Mouse (Mus musculus) CH12.LX (cell line): Measurements from ENCODE around the gene Nat9. TPM values are rescaled to one million over a fixed set of nuclear protein-coding genes. Genes with fewer than 3 reads are reported as not detected.

ENCODE experiments used
- DNase-seq: peaks from one replicate; pipeline ENCODE4 v3.0.0-alpha.2; 2013; ENCODE audit errors: extremely low read depth
- H3K27ac ChIP-seq: 2 replicates; pipeline ENCODE4 v1.5.1; 2012; ENCODE audit warnings: low read depth, mild to moderate bottlenecking, control low read depth, moderate library complexity; ENCODE audit not compliant: insufficient read depth
- H3K27me3 ChIP-seq: replicated peaks from 2 replicates; pipeline ENCODE3; 2012; ENCODE audit warnings: inconsistent platforms
- H3K36me3 ChIP-seq, 2 experiments: replicated peaks in 1 of 2; 2 replicates each; pipeline versions ENCODE3 to v1.6.1; 2012; ENCODE audit warnings: inconsistent platforms in 1 of 2, low read length in 1 of 2, mild to moderate bottlenecking in 1 of 2, mixed read lengths in 1 of 2, moderate library complexity in 1 of 2; ENCODE audit not compliant: control insufficient read depth in 1 of 2, insufficient read depth in 1 of 2
- H3K4me1 ChIP-seq, 2 experiments: 2 replicates each; pipeline ENCODE4 v1.6.1; 2012; ENCODE audit warnings: inconsistent platforms in 1 of 2, moderate library complexity in 1 of 2; ENCODE audit not compliant: insufficient read depth in 2 of 2, control insufficient read depth in 1 of 2
- H3K4me2 ChIP-seq: 2 replicates; pipeline ENCODE4 v1.6.1; 2012; ENCODE audit warnings: low read depth, mild to moderate bottlenecking, control low read depth; ENCODE audit not compliant: poor library complexity, insufficient read depth, severe bottlenecking
- H3K4me3 ChIP-seq, 3 experiments: fragments of 150-350 bp in 1 of 3; sonication (generic) in 1 of 3; replicated peaks in 1 of 3; 2 replicates each; pipeline versions ENCODE3 to v1.5.1; 2011 to 2012; ENCODE audit warnings: low read depth in 2 of 3, low read length in 2 of 3, mild to moderate bottlenecking in 2 of 3, moderate library complexity in 2 of 3, control low read depth in 1 of 3, improper control_type of control experiment in 1 of 3, inconsistent platforms in 1 of 3, mixed read lengths in 1 of 3; ENCODE audit not compliant: poor library complexity in 1 of 3
- H3K79me2 ChIP-seq: replicated peaks from 2 replicates; pipeline ENCODE4 v1.6.1; 2012; ENCODE audit warnings: mild to moderate bottlenecking, moderate library complexity; ENCODE audit not compliant: control insufficient read depth, poor library complexity, insufficient read depth, severe bottlenecking; ENCODE audit errors: extremely low read depth
- H3K9ac ChIP-seq: 2 replicates; pipeline ENCODE4 v1.6.1; 2012; ENCODE audit warnings: low read depth, mild to moderate bottlenecking, control low read depth, moderate library complexity; ENCODE audit not compliant: insufficient read depth
- H3K9me3 ChIP-seq: replicated peaks from 2 replicates; pipeline ENCODE3; 2012; ENCODE audit warnings: low read length, inconsistent platforms, mixed read lengths
- BHLHE40 ChIP-seq: IDR thresholded peaks from 2 replicates; pipeline ENCODE4 v1.6.1; 2011; ENCODE audit warnings: mild to moderate bottlenecking, low read depth, low read length, improper control_type of control experiment
- CTCF ChIP-seq, 2 experiments: IDR thresholded peaks in 1 of 2; conservative IDR thresholded peaks in 1 of 2; 2 replicates each; pipeline ENCODE4 v1.5.1; 2011 to 2012; ENCODE audit warnings: low read depth in 2 of 2, low read length in 2 of 2, improper control_type of control experiment in 1 of 2, inconsistent platforms in 1 of 2, mild to moderate bottlenecking in 1 of 2, moderate library complexity in 1 of 2
- ETS1 ChIP-seq: conservative IDR thresholded peaks from 2 replicates; pipeline ENCODE4 v1.6.1; 2012; ENCODE audit warnings: low read depth, mild to moderate bottlenecking, inconsistent platforms, low read length, improper control_type of control experiment, moderate library complexity
- HCFC1 ChIP-seq: IDR thresholded peaks from 2 replicates; pipeline ENCODE4 v1.6.1; 2012; ENCODE audit warnings: low read depth, mild to moderate bottlenecking, inconsistent platforms, low read length, improper control_type of control experiment
- JUN ChIP-seq: IDR thresholded peaks from 2 replicates; pipeline ENCODE4 v1.6.1; 2011; ENCODE audit warnings: low read depth, mild to moderate bottlenecking, low read length, improper control_type of control experiment, moderate library complexity; ENCODE audit not compliant: insufficient read depth
- JUND ChIP-seq: conservative IDR thresholded peaks from 2 replicates; pipeline ENCODE4 v1.6.1; 2011; ENCODE audit warnings: low read depth, low read length, improper control_type of control experiment
- MAFK ChIP-seq: IDR thresholded peaks from 2 replicates; pipeline ENCODE4 v1.6.1; 2011; ENCODE audit warnings: low read length, improper control_type of control experiment; ENCODE audit not compliant: insufficient replicate concordance
- MAX ChIP-seq: IDR thresholded peaks from 2 replicates; pipeline ENCODE4 v1.6.1; 2011; ENCODE audit warnings: low read length, improper control_type of control experiment
- NELFE ChIP-seq: IDR thresholded peaks from 2 replicates; pipeline ENCODE4 v1.6.1; 2011; ENCODE audit warnings: low read depth, low read length, improper control_type of control experiment
- POLR2A ChIP-seq: IDR thresholded peaks from 2 replicates; pipeline ENCODE4 v1.6.1; 2011; ENCODE audit warnings: low read depth, mild to moderate bottlenecking, improper control_type of control experiment, low read length
- RAD21 ChIP-seq: IDR thresholded peaks from 2 replicates; pipeline ENCODE4 v1.6.1; 2011; ENCODE audit warnings: low read depth, mild to moderate bottlenecking, low read length, improper control_type of control experiment, moderate library complexity
- SIN3A ChIP-seq: IDR thresholded peaks from 2 replicates; pipeline ENCODE4 v1.6.1; 2012; ENCODE audit warnings: low read length, improper control_type of control experiment, inconsistent platforms
- SMC3 ChIP-seq: IDR thresholded peaks from 2 replicates; pipeline ENCODE4 v1.6.1; 2011; ENCODE audit warnings: low read depth, low read length, improper control_type of control experiment
- TCF12 ChIP-seq: IDR thresholded peaks from 2 replicates; pipeline ENCODE4 v1.6.1; 2014; ENCODE audit warnings: low read depth, mild to moderate bottlenecking, inconsistent platforms, low read length, improper control_type of control experiment
- USF2 ChIP-seq: conservative IDR thresholded peaks from 2 replicates; pipeline ENCODE4 v1.6.1; 2011; ENCODE audit warnings: low read depth, low read length, improper control_type of control experiment
- dilution Hi-C: fragments of 300-500 bp; cut with MboI; formaldehyde crosslinking; loops from 2 replicates; pipeline ENCODE4 v1.14.3; 2020; ENCODE audit warnings: low sequenced_read_pairs; ENCODE audit not compliant: extremely low pct_unique_long_range_greater_than_20kb, extremely low pct_ligation_motif_present
- in situ Hi-C: fragments of 300-500 bp; cut with MboI; formaldehyde crosslinking; loops from 3 replicates; pipeline ENCODE4 v1.14.3; 2019; ENCODE audit warnings: low sequenced_read_pairs, low pct_ligation_motif_present, low pct_unique_long_range_greater_than_20kb, mixed read lengths
- polyA plus RNA-seq: library from polyadenylated mRNA; unstranded; fragments of >175 nt; gene quantifications from 2 replicates; pipeline ENCODE4 v1.2.1, GENCODE M21; 2012; ENCODE audit warnings: low read depth; ENCODE audit not compliant: insufficient read length
- total RNA-seq, 2 experiments: library from RNA; depleted of rRNA; stranded (reverse); fragments of 300-350 nt in 1 of 2; fragments of >200 nt in 1 of 2; gene quantifications; 2 replicates each; pipeline ENCODE4 v1.2.3; 2012 to 2014

The Nat9 gene
- total and polyA plus RNA-seq, 3 experiments = 24.1 to 74.0 (median 30.6) TPM

GRCm38 (mm10) chr11:115225301-115225700, 37.6 kb upstream of the Nat9 start:
- Histone ChIP-seq H3K79me2 (no peaks in the 10 kb centered on the region), H3K27me3 (no peaks in the 10 kb centered on the region), H3K36me3 (peaks cover 11 to 60% of the 10 kb centered on the region in 2 experiments), H3K4me3 (no peak overlapping the region), H3K4me2 (no peak overlapping the region), H3K27ac (no peak overlapping the region), H3K4me1 (peaks cover 10 to 61% of the 10 kb centered on the region in 2 experiments), H3K9me3 (no peaks in the 10 kb centered on the region), H3K9ac (no peak overlapping the region)
- no peak for TF ChIP-seq USF2
- no peak for TF ChIP-seq ETS1
- TF ChIP-seq MAX = no peak
- TF ChIP-seq MAFK = no peak
- DNase-seq = no peak
- in situ Hi-C loops = no loop called here
- dilution Hi-C loops = no loop called here

- Histone ChIP-seq H3K4me3 (no peak overlapping the region), H3K4me1 (peaks cover 9 to 56% of the 10 kb centered on the region in 2 experiments), H3K27me3 (no peaks in the 10 kb centered on the region), H3K4me2 (no peak overlapping the region), H3K9me3 (no peaks in the 10 kb centered on the region), H3K36me3 (peaks cover 11 to 61% of the 10 kb centered on the region in 2 experiments), H3K79me2 (no peaks in the 10 kb centered on the region), H3K27ac (no peak overlapping the region), H3K9ac (no peak overlapping the region)
- TF ChIP-seq RAD21 (peak; percentile 79), NELFE (peak; percentile 28; the same call in 1 of the 2 replicates), BHLHE40 (no peak), TCF12 (no peak), CTCF (conservative IDR thresholded peaks at IDR 0.05 in 1 of 2, IDR thresholded peaks at IDR 0.05 in 1 of 2; ENCODE audit: low read depth in 2 of 2, low read length in 2 of 2) (peak; percentile 71 to 96; a peak in 3 of 4 replicates), SMC3 (peak; percentile 90)
- in situ Hi-C loops = no loop called here
- dilution Hi-C loops = no loop called here
- peak; percentile 74 for DNase-seq
Measured at GRCm38 (mm10) chr11:115224889-115225288, 37.2 kb upstream of the Nat9 start.

GRCm38 (mm10) chr11:115223877-115224276, 36.2 kb upstream of the Nat9 start:
- Histone ChIP-seq H3K9ac (no peak overlapping the region), H3K79me2 (no peaks in the 10 kb centered on the region), H3K9me3 (no peaks in the 10 kb centered on the region), H3K4me3 (no peak overlapping the region), H3K36me3 (peaks cover 8 to 63% of the 10 kb centered on the region in 2 experiments), H3K4me1 (peaks cover 3 to 46% of the 10 kb centered on the region in 2 experiments; a peak in 2 of 4 replicates), H3K27ac (no peak overlapping the region), H3K27me3 (no peaks in the 10 kb centered on the region), H3K4me2 (no peak overlapping the region)
- in situ Hi-C loops = no loop called here
- DNase-seq = no peak
- TF ChIP-seq HCFC1 = no peak
- no peak for TF ChIP-seq JUN
- TF ChIP-seq CTCF (conservative IDR thresholded peaks at IDR 0.05 in 1 of 2, IDR thresholded peaks at IDR 0.05 in 1 of 2; ENCODE audit: low read depth in 2 of 2, low read length in 2 of 2) = no peak
- TF ChIP-seq SIN3A = no peak
- TF ChIP-seq POLR2A = no peak
- no peak for TF ChIP-seq JUND
- dilution Hi-C loops = no loop called here
